Mouse (Mus musculus): Measurements from ENCODE around the gene Tmem136. TPM values are rescaled to one million over a fixed set of nuclear protein-coding genes. Genes with fewer than 3 reads are reported as not detected.
A peak's percentile ranks its signal among the peaks of the same experiment; 100 is the strongest.

Gene Tmem136
- total RNA-seq (2014; rRNA removed): 11.6 and 14.4 TPM in 2 replicates
- polyA plus RNA-seq (2015; fragmentation: Nextera tagmentation; extraction: Ambion mirVana): 8.4 and 8.8 TPM in 2 replicates

DNA sequence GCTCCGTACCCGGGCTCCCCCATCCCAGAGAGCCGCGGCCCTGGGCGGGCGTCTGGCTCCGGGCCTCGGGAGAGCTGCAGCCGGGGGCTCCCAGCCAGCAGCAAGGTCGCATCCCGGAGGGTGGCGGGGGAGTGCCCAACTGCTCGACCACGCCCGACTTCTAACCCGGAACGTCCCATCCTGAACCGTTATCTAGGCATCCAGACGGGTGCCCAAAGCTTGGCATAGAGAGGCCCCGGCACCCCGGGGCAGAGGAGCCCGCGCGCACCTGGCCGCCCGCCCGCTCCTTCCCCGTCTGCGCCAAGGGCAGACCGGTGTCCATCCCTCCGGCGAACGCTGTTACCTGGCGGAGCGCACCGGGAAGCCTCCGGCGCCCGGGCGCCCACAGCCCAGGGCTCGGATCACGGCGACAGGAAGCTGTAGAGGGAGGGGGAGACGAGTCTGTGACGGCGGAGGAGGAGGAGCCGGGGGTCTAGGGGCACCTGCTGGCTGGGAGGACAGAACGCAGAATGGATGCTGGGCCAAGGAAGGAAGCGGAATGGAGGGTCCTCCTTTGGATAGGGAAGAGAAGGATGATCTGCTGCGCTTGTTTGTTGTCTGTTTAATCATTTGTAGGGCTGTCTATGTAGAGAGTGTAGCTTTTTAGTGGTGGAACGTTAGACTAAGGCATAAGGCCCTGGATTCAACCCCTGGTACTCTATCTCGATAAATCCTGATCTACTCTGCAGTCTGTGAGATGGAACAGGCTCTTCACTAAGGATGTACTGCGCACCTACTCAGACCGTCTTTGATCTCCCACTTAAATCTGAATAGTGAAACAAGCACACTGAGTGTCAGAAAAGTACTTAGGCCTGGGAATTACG lies at the start of gene Tmem136:
Gene Tmem136 (minus strand): TSS at position 437 of the 863 bp plus-strand sequence.
- H3K36me3 ChIP-seq (ENCODE audit: insufficient read depth, low read length): peaks cover 5% of the 10 kb centered on the region; the same call in 1 of the 2 replicates
- peak; percentile 96 for ATAC-seq
- peak; percentile 50 for TF ChIP-seq CTCF (IDR thresholded peaks at IDR 0.05; ENCODE audit: low read depth)
- peak within 1 kb of the TSS; percentile 83 for H3K4me3 ChIP-seq (ENCODE audit: low read length)
- peak within 1 kb of the TSS; percentile 82 for H3K27ac ChIP-seq
- H3K9ac ChIP-seq (replicated peaks; ENCODE audit: low read length): peak within 1 kb of the TSS; percentile 92
- no peaks in the 10 kb centered on the region for H3K9me3 ChIP-seq (ENCODE audit: low read length)
- DNase-seq (ENCODE audit: low spot score): peak; percentile 85
- peak within 1 kb of the TSS; percentile 73 for H3K4me2 ChIP-seq (ENCODE audit: low read depth, low read length)
- 4% methylated on average over 55 of the region's 55 CpGs for WGBS
- H3K27me3 ChIP-seq (ENCODE audit: insufficient read depth, low read length): no peaks in the 10 kb centered on the region
- H3K4me1 ChIP-seq (ENCODE audit: insufficient read depth, low read length): peaks cover 6% of the 10 kb centered on the region

DNA sequence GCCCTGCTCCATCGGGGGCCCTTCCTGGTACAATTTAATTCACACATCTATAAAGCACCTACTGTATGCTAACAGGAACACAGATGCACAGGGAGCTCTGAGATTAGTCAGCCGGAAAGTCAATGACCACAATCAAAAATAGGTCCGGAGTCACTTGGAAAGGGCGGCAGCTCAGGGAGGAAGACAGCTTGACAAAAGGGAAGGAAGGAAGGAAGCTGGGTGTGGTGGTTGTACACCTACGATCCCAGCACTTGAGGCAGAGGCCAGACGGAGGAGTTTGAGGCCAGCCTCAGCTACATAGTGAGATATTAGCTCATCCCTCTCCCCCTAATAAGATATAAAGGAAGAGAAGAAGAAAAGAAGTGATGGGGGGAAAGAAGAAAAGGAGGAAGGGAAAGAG lies 39.6 kb upstream of the Tmem136 start:
- no peak overlapping the region for H3K4me2 ChIP-seq (ENCODE audit: low read depth, low read length)
- WGBS: 87% methylated on average over 6 of the region's 6 CpGs
- no peaks in the 10 kb centered on the region for H3K36me3 ChIP-seq (ENCODE audit: insufficient read depth, low read length)
- H3K4me1 ChIP-seq (ENCODE audit: insufficient read depth, low read length): no peaks in the 10 kb centered on the region
- H3K4me3 ChIP-seq (ENCODE audit: low read length): no peak overlapping the region
- TF ChIP-seq CTCF (IDR thresholded peaks at IDR 0.05; ENCODE audit: low read depth): no peak
- DNase-seq (ENCODE audit: low spot score): no peak
- no peaks in the 10 kb centered on the region for H3K9me3 ChIP-seq (ENCODE audit: low read length)
- no peaks in the 10 kb centered on the region for H3K27me3 ChIP-seq (ENCODE audit: insufficient read depth, low read length)
- ATAC-seq: no peak
- H3K9ac ChIP-seq (replicated peaks; ENCODE audit: low read length): no peak overlapping the region
- no peak overlapping the region for H3K27ac ChIP-seq

GRCm38 (mm10) chr9:43151779-43152178 lies 35.4 kb upstream of the Tmem136 start:
- Histone ChIP-seq H3K4me3 (ENCODE audit: low read length) (no peak overlapping the region), H3K27me3 (ENCODE audit: insufficient read depth, low read length) (no peaks in the 10 kb centered on the region), H3K4me1 (ENCODE audit: insufficient read depth, low read length) (no peaks in the 10 kb centered on the region), H3K4me2 (ENCODE audit: low read depth, low read length) (no peak overlapping the region), H3K9ac (replicated peaks; ENCODE audit: low read length) (no peak overlapping the region), H3K27ac (no peak overlapping the region), H3K9me3 (ENCODE audit: low read length) (no peaks in the 10 kb centered on the region), H3K36me3 (ENCODE audit: insufficient read depth, low read length) (no peaks in the 10 kb centered on the region)
- no peak for TF ChIP-seq CTCF (IDR thresholded peaks at IDR 0.05; ENCODE audit: low read depth)
- DNase-seq (ENCODE audit: low spot score): no peak
- WGBS: 86% methylated on average over 6 of the region's 6 CpGs
- ATAC-seq: no peak

DNA sequence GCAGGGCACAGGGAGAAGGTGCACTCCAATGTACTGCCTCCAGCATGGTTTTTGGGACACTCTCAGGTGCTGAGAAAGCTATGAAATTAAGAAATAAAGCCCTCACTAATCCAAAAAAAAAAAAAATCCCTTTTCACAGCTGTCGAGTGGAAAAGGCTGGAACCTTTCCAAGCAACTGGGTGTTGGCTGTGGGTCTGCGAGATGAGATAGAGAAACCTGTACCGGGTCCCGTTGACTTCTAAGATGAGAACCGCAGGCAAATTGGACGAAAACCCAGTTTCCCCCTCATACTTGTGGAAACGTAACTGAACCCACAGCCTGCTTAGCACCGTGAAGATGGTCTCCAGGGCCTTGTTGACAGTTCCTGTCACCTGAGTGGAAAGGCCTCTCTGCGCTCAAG lies 34.6 kb upstream of the Tmem136 start:
- Histone ChIP-seq H3K27ac (no peak overlapping the region), H3K9ac (replicated peaks; ENCODE audit: low read length) (no peak overlapping the region), H3K9me3 (ENCODE audit: low read length) (no peaks in the 10 kb centered on the region), H3K27me3 (ENCODE audit: insufficient read depth, low read length) (no peaks in the 10 kb centered on the region), H3K4me1 (ENCODE audit: insufficient read depth, low read length) (no peaks in the 10 kb centered on the region), H3K4me3 (ENCODE audit: low read length) (no peak overlapping the region), H3K36me3 (ENCODE audit: insufficient read depth, low read length) (no peaks in the 10 kb centered on the region), H3K4me2 (ENCODE audit: low read depth, low read length) (no peak overlapping the region)
- no peak for TF ChIP-seq CTCF (IDR thresholded peaks at IDR 0.05; ENCODE audit: low read depth)
- DNase-seq (ENCODE audit: low spot score) (no peak), ATAC-seq (no peak)
- 61% methylated on average over 9 of the region's 9 CpGs for WGBS

DNA sequence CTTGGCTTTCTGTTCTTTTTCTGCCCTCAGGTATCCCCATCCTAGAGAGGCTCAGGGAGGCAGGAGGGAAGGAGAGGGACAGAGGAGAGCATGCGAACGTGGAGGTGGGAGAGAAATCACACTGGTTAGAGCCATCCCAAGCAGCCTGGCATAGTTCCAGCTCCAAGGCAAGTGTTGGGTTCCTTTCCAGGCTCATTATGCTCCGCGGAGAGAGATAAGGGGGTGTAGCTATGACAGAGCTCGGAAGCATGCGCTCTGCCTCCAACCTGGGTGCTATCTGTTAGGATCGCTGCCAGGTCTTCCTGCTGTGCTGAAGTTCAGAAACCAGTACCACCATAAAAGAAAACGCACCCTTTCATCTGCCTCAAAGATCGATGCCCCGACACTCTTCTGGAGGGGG lies 33.7 kb upstream of the Tmem136 start:
- Histone ChIP-seq H3K9ac (replicated peaks; ENCODE audit: low read length) (0 out of 2 replicates have a peak overlapping the region, but pooled peaks have one; percentile 13), H3K4me3 (ENCODE audit: low read length) (no peak overlapping the region), H3K27ac (no peak overlapping the region), H3K36me3 (ENCODE audit: insufficient read depth, low read length) (no peaks in the 10 kb centered on the region), H3K4me2 (ENCODE audit: low read depth, low read length) (no peak overlapping the region), H3K27me3 (ENCODE audit: insufficient read depth, low read length) (no peaks in the 10 kb centered on the region), H3K4me1 (ENCODE audit: insufficient read depth, low read length) (no peaks in the 10 kb centered on the region), H3K9me3 (ENCODE audit: low read length) (no peaks in the 10 kb centered on the region)
- WGBS: 47% methylated on average over 10 of the region's 10 CpGs
- DNase-seq (ENCODE audit: low spot score) (peak; percentile 28), ATAC-seq (no peak)
- no peak for TF ChIP-seq CTCF (IDR thresholded peaks at IDR 0.05; ENCODE audit: low read depth)

- H3K9ac ChIP-seq (replicated peaks; ENCODE audit: low read length): no peak overlapping the region
- no peaks in the 10 kb centered on the region for H3K4me1 ChIP-seq (ENCODE audit: insufficient read depth, low read length)
- H3K27ac ChIP-seq: no peak overlapping the region
- H3K9me3 ChIP-seq (ENCODE audit: low read length): no peaks in the 10 kb centered on the region
- no peak for TF ChIP-seq CTCF (IDR thresholded peaks at IDR 0.05; ENCODE audit: low read depth)
- DNase-seq (ENCODE audit: low spot score): no peak
- no peak for ATAC-seq
- H3K4me2 ChIP-seq (ENCODE audit: low read depth, low read length): no peak overlapping the region
- WGBS: 75% methylated on average over 3 of the region's 3 CpGs
- no peaks in the 10 kb centered on the region for H3K27me3 ChIP-seq (ENCODE audit: insufficient read depth, low read length)
- H3K36me3 ChIP-seq (ENCODE audit: insufficient read depth, low read length): no peaks in the 10 kb centered on the region
- H3K4me3 ChIP-seq (ENCODE audit: low read length): no peak overlapping the region
These were observed 33.1 kb upstream of the Tmem136 start for GRCm38 (mm10) chr9:43149498-43149897.

- DNase-seq (ENCODE audit: low spot score): no peak
- WGBS: 85% methylated on average over 4 of the region's 4 CpGs
- Histone ChIP-seq H3K4me2 (ENCODE audit: low read depth, low read length) (no peak overlapping the region), H3K9ac (replicated peaks; ENCODE audit: low read length) (no peak overlapping the region), H3K27ac (no peak overlapping the region), H3K27me3 (ENCODE audit: insufficient read depth, low read length) (no peaks in the 10 kb centered on the region), H3K9me3 (ENCODE audit: low read length) (no peaks in the 10 kb centered on the region), H3K4me1 (ENCODE audit: insufficient read depth, low read length) (no peaks in the 10 kb centered on the region), H3K4me3 (ENCODE audit: low read length) (no peak overlapping the region), H3K36me3 (ENCODE audit: insufficient read depth, low read length) (no peaks in the 10 kb centered on the region)
- ATAC-seq: no peak
- no peak for TF ChIP-seq CTCF (IDR thresholded peaks at IDR 0.05; ENCODE audit: low read depth)
These were observed 28.8 kb upstream of the Tmem136 start for GRCm38 (mm10) chr9:43145196-43145595.
